Mouse (Mus musculus): Measurements from ENCODE around the gene Kcnip3. TPM values are rescaled to one million over a fixed set of nuclear protein-coding genes. Genes with fewer than 3 reads are reported as not detected.

The Kcnip3 gene
- total RNA-seq, 2 experiments from 2014 or later, result 59.6 to 61.7 TPM

- no peak for DNase-seq
Measured at GRCm38 (mm10) chr2:127470183-127470582, 51.7 kb downstream of the Kcnip3 start.

- DNase-seq, result peak; percentile 47 to 60
Measured at GRCm38 (mm10) chr2:127462314-127462713, 59.6 kb downstream of the Kcnip3 start.

GRCm38 (mm10) chr2:127461351-127461750 lies 60.5 kb downstream of the Kcnip3 start:
- DNase-seq, result no peak

- no peak for DNase-seq
Measured at GRCm38 (mm10) chr2:127459341-127459740, 62.6 kb downstream of the Kcnip3 start.

- peak; percentile 58 to 63 for DNase-seq
Measured at GRCm38 (mm10) chr2:127453764-127454163, 68.1 kb downstream of the Kcnip3 start.

- no peak for DNase-seq
Measured at GRCm38 (mm10) chr2:127453141-127453540, 68.8 kb downstream of the Kcnip3 start.

- DNase-seq, result no peak
Measured at GRCm38 (mm10) chr2:127451748-127452147, 70.1 kb downstream of the Kcnip3 start.

- DNase-seq, result no peak
Measured at GRCm38 (mm10) chr2:127449691-127450090, 72.2 kb downstream of the Kcnip3 start.

- DNase-seq, result no peak
Measured at GRCm38 (mm10) chr2:127446847-127447246, 75.0 kb downstream of the Kcnip3 start.

- DNase-seq, result peak; percentile 87 to 89
Measured at GRCm38 (mm10) chr2:127444055-127444789, 77.7 kb downstream of the Kcnip3 start, which contains the start of gene Fahd2a. Fahd2a (minus strand) TSS chr2:127444565.

- DNase-seq, result no peak
Measured at GRCm38 (mm10) chr2:127437697-127438096, 84.2 kb downstream of the Kcnip3 start.

- DNase-seq, result no peak
Measured at GRCm38 (mm10) chr2:127435554-127435953, 86.3 kb downstream of the Kcnip3 start.

GRCm38 (mm10) chr2:127435135-127435534 lies 86.8 kb downstream of the Kcnip3 start:
- peak in 1 of 2 experiments; percentile 10 for DNase-seq

GRCm38 (mm10) chr2:127433487-127434295 lies 88.2 kb downstream of the Kcnip3 start:
- DNase-seq, result no peak

- peak; percentile 24 to 28 for DNase-seq
Measured at GRCm38 (mm10) chr2:127430238-127430637, 91.7 kb downstream of the Kcnip3 start.

- no peak for DNase-seq
Measured at GRCm38 (mm10) chr2:127424977-127425376, 96.9 kb downstream of the Kcnip3 start, which contains the start of gene Gpat2. Gpat2 (plus strand) TSS chr2:127425199.

- DNase-seq, result no peak
Measured at GRCm38 (mm10) chr2:127418266-127418970, 103.5 kb downstream of the Kcnip3 start.

GRCm38 (mm10) chr2:127416706-127417105 lies 105.2 kb downstream of the Kcnip3 start:
- no peak for DNase-seq

GRCm38 (mm10) chr2:127415806-127416205 lies 106.1 kb downstream of the Kcnip3 start:
- DNase-seq, result no peak

- DNase-seq, result no peak
Measured at GRCm38 (mm10) chr2:127411126-127411525, 110.8 kb downstream of the Kcnip3 start.

Data from layer of hippocampus, postnatal 36 days (tissue).